Mouse (Mus musculus) CH12.LX (cell line): ENCODE measurements around the gene Tmem222. TPM values are rescaled to one million over a fixed set of nuclear protein-coding genes. Genes with fewer than 3 reads are reported as not detected.
A peak's percentile ranks its signal among the peaks of the same experiment; 100 is the strongest.

ENCODE experiments used
- DNase-seq: peaks from one replicate; pipeline ENCODE4 v3.0.0-alpha.2; 2013; ENCODE audit errors: extremely low read depth
- H3K27ac ChIP-seq: 2 replicates; pipeline ENCODE4 v1.5.1; 2012; ENCODE audit warnings: low read depth, mild to moderate bottlenecking, control low read depth, moderate library complexity; ENCODE audit not compliant: insufficient read depth
- H3K27me3 ChIP-seq: replicated peaks from 2 replicates; pipeline ENCODE3; 2012; ENCODE audit warnings: inconsistent platforms
- H3K36me3 ChIP-seq, 2 experiments: replicated peaks in 1 of 2; 2 replicates each; pipeline versions ENCODE3 to v1.6.1; 2012; ENCODE audit warnings: inconsistent platforms in 1 of 2, low read length in 1 of 2, mild to moderate bottlenecking in 1 of 2, mixed read lengths in 1 of 2, moderate library complexity in 1 of 2; ENCODE audit not compliant: control insufficient read depth in 1 of 2, insufficient read depth in 1 of 2
- H3K4me1 ChIP-seq, 2 experiments: 2 replicates each; pipeline ENCODE4 v1.6.1; 2012; ENCODE audit warnings: inconsistent platforms in 1 of 2, moderate library complexity in 1 of 2; ENCODE audit not compliant: insufficient read depth in 2 of 2, control insufficient read depth in 1 of 2
- H3K4me2 ChIP-seq: 2 replicates; pipeline ENCODE4 v1.6.1; 2012; ENCODE audit warnings: low read depth, mild to moderate bottlenecking, control low read depth; ENCODE audit not compliant: poor library complexity, insufficient read depth, severe bottlenecking
- H3K4me3 ChIP-seq, 3 experiments: fragments of 150-350 bp in 1 of 3; sonication (generic) in 1 of 3; replicated peaks in 1 of 3; 2 replicates each; pipeline versions ENCODE3 to v1.5.1; 2011 to 2012; ENCODE audit warnings: low read depth in 2 of 3, low read length in 2 of 3, mild to moderate bottlenecking in 2 of 3, moderate library complexity in 2 of 3, control low read depth in 1 of 3, improper control_type of control experiment in 1 of 3, inconsistent platforms in 1 of 3, mixed read lengths in 1 of 3; ENCODE audit not compliant: poor library complexity in 1 of 3
- H3K79me2 ChIP-seq: replicated peaks from 2 replicates; pipeline ENCODE4 v1.6.1; 2012; ENCODE audit warnings: mild to moderate bottlenecking, moderate library complexity; ENCODE audit not compliant: control insufficient read depth, poor library complexity, insufficient read depth, severe bottlenecking; ENCODE audit errors: extremely low read depth
- H3K9ac ChIP-seq: 2 replicates; pipeline ENCODE4 v1.6.1; 2012; ENCODE audit warnings: low read depth, mild to moderate bottlenecking, control low read depth, moderate library complexity; ENCODE audit not compliant: insufficient read depth
- H3K9me3 ChIP-seq: replicated peaks from 2 replicates; pipeline ENCODE3; 2012; ENCODE audit warnings: low read length, inconsistent platforms, mixed read lengths
- BHLHE40 ChIP-seq: IDR thresholded peaks from 2 replicates; pipeline ENCODE4 v1.6.1; 2011; ENCODE audit warnings: mild to moderate bottlenecking, low read depth, low read length, improper control_type of control experiment
- CHD1 ChIP-seq: IDR thresholded peaks from 2 replicates; pipeline ENCODE4 v1.6.1; 2012; ENCODE audit warnings: low read depth, low read length, improper control_type of control experiment, inconsistent platforms
- CHD2 ChIP-seq: IDR thresholded peaks from 2 replicates; pipeline ENCODE4 v1.6.1; 2011; ENCODE audit warnings: low read length, improper control_type of control experiment
- CTCF ChIP-seq, 2 experiments: IDR thresholded peaks in 1 of 2; conservative IDR thresholded peaks in 1 of 2; 2 replicates each; pipeline ENCODE4 v1.5.1; 2011 to 2012; ENCODE audit warnings: low read depth in 2 of 2, low read length in 2 of 2, improper control_type of control experiment in 1 of 2, inconsistent platforms in 1 of 2, mild to moderate bottlenecking in 1 of 2, moderate library complexity in 1 of 2
- EP300 ChIP-seq: IDR thresholded peaks from 2 replicates; pipeline ENCODE4 v1.6.1; 2011; ENCODE audit warnings: low read length, improper control_type of control experiment
- ETS1 ChIP-seq: conservative IDR thresholded peaks from 2 replicates; pipeline ENCODE4 v1.6.1; 2012; ENCODE audit warnings: low read depth, mild to moderate bottlenecking, inconsistent platforms, low read length, improper control_type of control experiment, moderate library complexity
- IRF4 ChIP-seq: IDR thresholded peaks from 2 replicates; pipeline ENCODE4 v1.6.1; 2014; ENCODE audit warnings: low read depth, mild to moderate bottlenecking, inconsistent platforms, low read length, improper control_type of control experiment
- JUN ChIP-seq: IDR thresholded peaks from 2 replicates; pipeline ENCODE4 v1.6.1; 2011; ENCODE audit warnings: low read depth, mild to moderate bottlenecking, low read length, improper control_type of control experiment, moderate library complexity; ENCODE audit not compliant: insufficient read depth
- JUND ChIP-seq: conservative IDR thresholded peaks from 2 replicates; pipeline ENCODE4 v1.6.1; 2011; ENCODE audit warnings: low read depth, low read length, improper control_type of control experiment
- MAX ChIP-seq: IDR thresholded peaks from 2 replicates; pipeline ENCODE4 v1.6.1; 2011; ENCODE audit warnings: low read length, improper control_type of control experiment
- MAZ ChIP-seq: IDR thresholded peaks from 2 replicates; pipeline ENCODE4 v1.6.1; 2012; ENCODE audit warnings: low read depth, mild to moderate bottlenecking, inconsistent platforms, low read length, improper control_type of control experiment, moderate library complexity
- MEF2A ChIP-seq: IDR thresholded peaks from 2 replicates; pipeline ENCODE4 v1.6.1; 2014; ENCODE audit warnings: low read depth, mild to moderate bottlenecking, inconsistent platforms, low read length, improper control_type of control experiment, borderline replicate concordance
- MXI1 ChIP-seq: IDR thresholded peaks from 2 replicates; pipeline ENCODE4 v1.6.1; 2011; ENCODE audit warnings: mild to moderate bottlenecking, low read depth, low read length, improper control_type of control experiment
- MYC ChIP-seq: IDR thresholded peaks from 2 replicates; pipeline ENCODE4 v1.6.1; 2011; ENCODE audit warnings: low read depth, mild to moderate bottlenecking, improper control_type of control experiment, low read length
- NRF1 ChIP-seq: IDR thresholded peaks from 2 replicates; pipeline ENCODE4 v1.6.1; 2014; ENCODE audit warnings: low read depth, mild to moderate bottlenecking, inconsistent platforms, low read length, improper control_type of control experiment, moderate library complexity
- POLR2A ChIP-seq: IDR thresholded peaks from 2 replicates; pipeline ENCODE4 v1.6.1; 2011; ENCODE audit warnings: low read depth, mild to moderate bottlenecking, improper control_type of control experiment, low read length
- RAD21 ChIP-seq: IDR thresholded peaks from 2 replicates; pipeline ENCODE4 v1.6.1; 2011; ENCODE audit warnings: low read depth, mild to moderate bottlenecking, low read length, improper control_type of control experiment, moderate library complexity
- RCOR1 ChIP-seq: conservative IDR thresholded peaks from 2 replicates; pipeline ENCODE4 v1.6.1; 2012; ENCODE audit warnings: low read depth, mild to moderate bottlenecking, inconsistent platforms, low read length, improper control_type of control experiment
- SIN3A ChIP-seq: IDR thresholded peaks from 2 replicates; pipeline ENCODE4 v1.6.1; 2012; ENCODE audit warnings: low read length, improper control_type of control experiment, inconsistent platforms
- SMC3 ChIP-seq: IDR thresholded peaks from 2 replicates; pipeline ENCODE4 v1.6.1; 2011; ENCODE audit warnings: low read depth, low read length, improper control_type of control experiment
- TBP ChIP-seq: conservative IDR thresholded peaks from 2 replicates; pipeline ENCODE4 v1.6.1; 2011; ENCODE audit warnings: low read depth, low read length, improper control_type of control experiment
- TCF12 ChIP-seq: IDR thresholded peaks from 2 replicates; pipeline ENCODE4 v1.6.1; 2014; ENCODE audit warnings: low read depth, mild to moderate bottlenecking, inconsistent platforms, low read length, improper control_type of control experiment
- UBTF ChIP-seq: IDR thresholded peaks from 2 replicates; pipeline ENCODE4 v1.6.1; 2012; ENCODE audit warnings: low read depth, mild to moderate bottlenecking, inconsistent platforms, low read length, improper control_type of control experiment, moderate library complexity
- USF1 ChIP-seq: IDR thresholded peaks from 2 replicates; pipeline ENCODE4 v1.6.1; 2014; ENCODE audit warnings: low read depth, mild to moderate bottlenecking, inconsistent platforms, low read length, improper control_type of control experiment
- ZC3H11A ChIP-seq: IDR thresholded peaks from 2 replicates; pipeline ENCODE4 v1.6.1; 2012; ENCODE audit warnings: low read depth, mild to moderate bottlenecking, inconsistent platforms, low read length, improper control_type of control experiment
- ZKSCAN1 ChIP-seq: IDR thresholded peaks from 2 replicates; pipeline ENCODE4 v1.6.1; 2012; ENCODE audit warnings: low read depth, inconsistent platforms, low read length, improper control_type of control experiment, borderline replicate concordance
- dilution Hi-C: fragments of 300-500 bp; cut with MboI; formaldehyde crosslinking; loops from 2 replicates; pipeline ENCODE4 v1.14.3; 2020; ENCODE audit warnings: low sequenced_read_pairs; ENCODE audit not compliant: extremely low pct_unique_long_range_greater_than_20kb, extremely low pct_ligation_motif_present
- in situ Hi-C: fragments of 300-500 bp; cut with MboI; formaldehyde crosslinking; loops from 3 replicates; pipeline ENCODE4 v1.14.3; 2019; ENCODE audit warnings: low sequenced_read_pairs, low pct_ligation_motif_present, low pct_unique_long_range_greater_than_20kb, mixed read lengths
- polyA plus RNA-seq: library from polyadenylated mRNA; unstranded; fragments of >175 nt; gene quantifications from 2 replicates; pipeline ENCODE4 v1.2.1, GENCODE M21; 2012; ENCODE audit warnings: low read depth; ENCODE audit not compliant: insufficient read length
- total RNA-seq, 2 experiments: library from RNA; depleted of rRNA; stranded (reverse); fragments of 300-350 nt in 1 of 2; fragments of >200 nt in 1 of 2; gene quantifications; 2 replicates each; pipeline ENCODE4 v1.2.3; 2012 to 2014

Tmem222 gene
- total and polyA plus RNA-seq, 3 experiments: 64.8 to 95.7 (median 73.2) TPM

DNA sequence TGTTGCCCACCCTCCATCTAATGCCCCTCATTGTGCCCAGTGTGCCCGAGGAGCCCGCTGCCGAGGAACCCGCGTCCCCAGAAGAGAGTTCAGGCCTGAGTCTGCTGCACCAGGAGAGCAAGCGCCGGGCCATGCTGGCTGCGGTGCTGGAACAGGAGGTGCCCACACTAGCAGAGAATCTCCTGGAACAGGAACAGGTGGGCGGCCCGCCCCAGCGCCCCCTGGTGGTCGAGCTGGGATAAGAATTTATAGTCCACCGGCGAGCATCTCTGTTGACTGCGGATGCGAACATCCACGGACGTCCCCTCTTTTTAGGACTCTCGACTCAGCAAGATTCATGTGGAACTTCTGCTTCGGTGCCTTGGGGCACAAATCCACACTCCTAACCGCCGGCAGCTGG lies 27.0 kb downstream of the Tmem222 start:
- Histone ChIP-seq H3K4me2 (no peak overlapping the region), H3K27ac (no peak overlapping the region), H3K4me3 (no peak overlapping the region), H3K4me1 (peaks cover 0 to 10% of the 10 kb centered on the region in 2 experiments; a peak in 2 of 4 replicates), H3K27me3 (peaks cover 25% of the 10 kb centered on the region), H3K9ac (no peak overlapping the region), H3K36me3 (peaks cover 0 to 21% of the 10 kb centered on the region in 2 experiments), H3K9me3 (no peaks in the 10 kb centered on the region), H3K79me2 (no peaks in the 10 kb centered on the region)
- 0 out of 2 replicates have a peak, but pooled peaks have one; percentile 39 for TF ChIP-seq SIN3A
- TF ChIP-seq JUND: no peak
- peak; percentile 66 for TF ChIP-seq MXI1
- no peak for TF ChIP-seq MAX
- no peak for TF ChIP-seq JUN
- TF ChIP-seq SMC3: peak; percentile 86
- TF ChIP-seq TCF12: peak; percentile 28; the same call in 1 of the 2 replicates
- no peak for TF ChIP-seq MEF2A
- peak; percentile 21 to 84; a peak in 3 of 4 replicates for TF ChIP-seq CTCF (conservative IDR thresholded peaks at IDR 0.05 in 1 of 2, IDR thresholded peaks at IDR 0.05 in 1 of 2; ENCODE audit: low read depth in 2 of 2, low read length in 2 of 2)
- 0 out of 2 replicates have a peak, but pooled peaks have one; percentile 5 for TF ChIP-seq BHLHE40
- TF ChIP-seq MAZ: no peak
- no peak for TF ChIP-seq POLR2A
- TF ChIP-seq ETS1: no peak
- no peak for TF ChIP-seq UBTF
- TF ChIP-seq USF1: no peak
- TF ChIP-seq EP300: no peak
- no peak for TF ChIP-seq CHD1
- TF ChIP-seq RAD21: peak; percentile 47
- TF ChIP-seq IRF4: peak; percentile 17; the same call in 1 of the 2 replicates
- no peak for TF ChIP-seq ZKSCAN1
- no peak for TF ChIP-seq MYC
- TF ChIP-seq CHD2: no peak
- no peak for TF ChIP-seq TBP
- 0 out of 2 replicates have a peak, but pooled peaks have one; percentile 4 for TF ChIP-seq ZC3H11A
- TF ChIP-seq NRF1: no peak
- TF ChIP-seq RCOR1: no peak
- in situ Hi-C loops: no loop called here
- dilution Hi-C loops: no loop called here
- DNase-seq: no peak
